Mouse (Mus musculus) heart, embryonic 15.5 days (tissue): ENCODE measurements around the gene Ankrd6. TPM values are rescaled to one million over a fixed set of nuclear protein-coding genes. Genes with fewer than 3 reads are reported as not detected.

Source experiments
- ATAC-seq: fragments of 200-750 bp; cut with Nextera tagmentation; replicated peaks from 2 replicates; pipeline ENCODE4 v1.8.0; 2017; ENCODE audit warnings: low read depth, moderate TSS enrichment; ENCODE audit not compliant: insufficient number of reproducible peaks, insufficient read depth, low FRiP score
- H3K27ac ChIP-seq: fragments of 300-500 bp; sonication (generic); 2 replicates; pipeline ENCODE4 v1.5.1; 2015; ENCODE audit warnings: mild to moderate bottlenecking, inconsistent platforms
- H3K27me3 ChIP-seq: fragments of 300-500 bp; sonication (generic); 2 replicates; pipeline ENCODE4 v1.6.1; 2015; ENCODE audit warnings: inconsistent platforms
- H3K36me3 ChIP-seq: fragments of 300-500 bp; sonication (generic); 2 replicates; pipeline ENCODE4 v1.6.1; 2015; ENCODE audit warnings: mild to moderate bottlenecking, inconsistent platforms
- H3K4me1 ChIP-seq: fragments of 300-500 bp; sonication (generic); replicated peaks from 2 replicates; pipeline ENCODE4 v1.6.1; 2015; ENCODE audit warnings: inconsistent platforms
- H3K4me2 ChIP-seq: fragments of 300-500 bp; sonication (generic); 2 replicates; pipeline ENCODE4 v1.6.1; 2015; ENCODE audit warnings: inconsistent platforms, mild to moderate bottlenecking, moderate library complexity
- H3K4me3 ChIP-seq: fragments of 300-500 bp; sonication (generic); 2 replicates; pipeline ENCODE4 v1.5.1; 2015; ENCODE audit warnings: mild to moderate bottlenecking, inconsistent platforms
- H3K9ac ChIP-seq: fragments of 300-500 bp; sonication (generic); 2 replicates; pipeline ENCODE4 v1.6.1; 2015; ENCODE audit warnings: mild to moderate bottlenecking, inconsistent platforms
- H3K9me3 ChIP-seq: fragments of 300-500 bp; sonication (generic); replicated peaks from 2 replicates; pipeline ENCODE4 v1.6.1; 2016; ENCODE audit warnings: inconsistent platforms
- WGBS: fragments of 180-500 bp; shearing (Covaris S2); methylation state at CpG from one replicate; pipeline ENCODE4 v1.1.7; 2015; ENCODE audit warnings: mixed read lengths; 5-methylcytosine and 5-hydroxymethylcytosine counted together
- polyA plus RNA-seq: library from polyadenylated mRNA; unstranded; fragments of >200 nt; fragmentation: Nextera tagmentation; extraction: Ambion mirVana; gene quantifications from 2 replicates; pipeline ENCODE4 v1.2.1, GENCODE M21; 2015

The Ankrd6 gene
- polyA plus RNA-seq, 1 experiment from 2014 or later, result 4.1 TPM

- H3K27ac ChIP-seq, result peak overlapping the region; percentile 20; the same call in 1 of the 2 replicates
- H3K4me1 ChIP-seq, result peaks cover 21% of the 10 kb centered on the region
- H3K9ac ChIP-seq, result 0 out of 2 replicates have a peak overlapping the region, but pooled peaks have one; percentile 23
- peak overlapping the region; percentile 25; the same call in 1 of the 2 replicates for H3K4me3 ChIP-seq
- H3K4me2 ChIP-seq, result peak overlapping the region; percentile 53
- 10% methylated on average over 10 of the region's 10 CpGs for WGBS
- no peak for ATAC-seq
- no peaks in the 10 kb centered on the region for H3K27me3 ChIP-seq
- no peaks in the 10 kb centered on the region for H3K36me3 ChIP-seq
- no peaks in the 10 kb centered on the region for H3K9me3 ChIP-seq
Measured at GRCm38 (mm10) chr4:32923436-32923835, 27.2 kb downstream of the Ankrd6 start.

GRCm38 (mm10) chr4:32922871-32923270 lies 27.8 kb downstream of the Ankrd6 start:
- no peak overlapping the region for H3K27ac ChIP-seq
- no peaks in the 10 kb centered on the region for H3K36me3 ChIP-seq
- H3K4me3 ChIP-seq, result no peak overlapping the region
- 95% methylated on average over 1 of the region's 1 CpGs for WGBS
- no peak for ATAC-seq
- H3K9ac ChIP-seq, result no peak overlapping the region
- no peaks in the 10 kb centered on the region for H3K9me3 ChIP-seq
- peaks cover 21% of the 10 kb centered on the region for H3K4me1 ChIP-seq
- H3K27me3 ChIP-seq, result no peaks in the 10 kb centered on the region
- H3K4me2 ChIP-seq, result peak overlapping the region; percentile 53

- Histone ChIP-seq H3K4me3 (no peak overlapping the region), H3K27ac (no peak overlapping the region), H3K9me3 (no peaks in the 10 kb centered on the region), H3K27me3 (no peaks in the 10 kb centered on the region), H3K36me3 (no peaks in the 10 kb centered on the region), H3K9ac (no peak overlapping the region), H3K4me1 (peaks cover 26% of the 10 kb centered on the region), H3K4me2 (no peak overlapping the region)
- WGBS, result 74% methylated on average over 7 of the region's 7 CpGs
- ATAC-seq, result no peak
Measured at GRCm38 (mm10) chr4:32920863-32921262, 29.8 kb downstream of the Ankrd6 start.

GRCm38 (mm10) chr4:32918571-32918970 lies 32.1 kb downstream of the Ankrd6 start:
- no peak for ATAC-seq
- no peak overlapping the region for H3K27ac ChIP-seq
- no peaks in the 10 kb centered on the region for H3K36me3 ChIP-seq
- no peaks in the 10 kb centered on the region for H3K27me3 ChIP-seq
- H3K4me2 ChIP-seq, result no peak overlapping the region
- H3K4me3 ChIP-seq, result no peak overlapping the region
- H3K9ac ChIP-seq, result no peak overlapping the region
- WGBS, result 59% methylated on average over 5 of the region's 5 CpGs
- peaks cover 16% of the 10 kb centered on the region for H3K4me1 ChIP-seq
- no peaks in the 10 kb centered on the region for H3K9me3 ChIP-seq

GRCm38 (mm10) chr4:32916689-32917385 lies 33.8 kb downstream of the Ankrd6 start:
- H3K4me1 ChIP-seq, result peaks cover 11% of the 10 kb centered on the region
- H3K9me3 ChIP-seq, result no peaks in the 10 kb centered on the region
- WGBS, result 59% methylated on average over 6 of the region's 6 CpGs
- no peak overlapping the region for H3K4me2 ChIP-seq
- H3K27me3 ChIP-seq, result no peaks in the 10 kb centered on the region
- no peak overlapping the region for H3K9ac ChIP-seq
- H3K4me3 ChIP-seq, result no peak overlapping the region
- no peak overlapping the region for H3K27ac ChIP-seq
- H3K36me3 ChIP-seq, result no peaks in the 10 kb centered on the region
- ATAC-seq, result no peak

GRCm38 (mm10) chr4:32915928-32916327 lies 34.7 kb downstream of the Ankrd6 start:
- Histone ChIP-seq H3K4me1 (peaks cover 11% of the 10 kb centered on the region), H3K27ac (no peak overlapping the region), H3K9me3 (no peaks in the 10 kb centered on the region), H3K9ac (no peak overlapping the region), H3K4me3 (no peak overlapping the region), H3K27me3 (no peaks in the 10 kb centered on the region), H3K36me3 (no peaks in the 10 kb centered on the region), H3K4me2 (no peak overlapping the region)
- ATAC-seq, result peak; percentile 47; the same call in 1 of the 2 replicates
- 53% methylated on average over 8 of the region's 8 CpGs for WGBS

GRCm38 (mm10) chr4:32909996-32910395 lies 40.6 kb downstream of the Ankrd6 start:
- WGBS, result 92% methylated on average over 1 of the region's 1 CpGs

GRCm38 (mm10) chr4:32909241-32909979 lies 41.2 kb downstream of the Ankrd6 start:
- 62% methylated on average over 3 of the region's 3 CpGs for WGBS
- no peak overlapping the region for H3K9ac ChIP-seq
- H3K4me3 ChIP-seq, result no peak overlapping the region
- no peaks in the 10 kb centered on the region for H3K36me3 ChIP-seq
- ATAC-seq, result 0 out of 2 replicates have a peak, but pooled peaks have one; percentile 39
- H3K4me2 ChIP-seq, result no peak overlapping the region
- peaks cover 24% of the 10 kb centered on the region for H3K4me1 ChIP-seq
- no peaks in the 10 kb centered on the region for H3K9me3 ChIP-seq
- no peak overlapping the region for H3K27ac ChIP-seq
- no peaks in the 10 kb centered on the region for H3K27me3 ChIP-seq

More at GRCm38 (mm10) chr4:32909996-32910395, 40.6 kb downstream of the Ankrd6 start:
- Histone ChIP-seq H3K36me3 (no peaks in the 10 kb centered on the region), H3K27ac (no peak overlapping the region), H3K9ac (no peak overlapping the region), H3K9me3 (no peaks in the 10 kb centered on the region), H3K4me1 (peaks cover 24% of the 10 kb centered on the region), H3K4me2 (no peak overlapping the region), H3K4me3 (no peak overlapping the region), H3K27me3 (no peaks in the 10 kb centered on the region)
- no peak for ATAC-seq

GRCm38 (mm10) chr4:32907631-32908030 lies 43.0 kb downstream of the Ankrd6 start:
- 69% methylated on average over 3 of the region's 3 CpGs for WGBS
- H3K27ac ChIP-seq, result no peak overlapping the region
- no peak for ATAC-seq

GRCm38 (mm10) chr4:32906627-32907026 lies 44.0 kb downstream of the Ankrd6 start:
- Histone ChIP-seq H3K4me2 (peak overlapping the region; percentile 9; the same call in 1 of the 2 replicates), H3K9ac (no peak overlapping the region), H3K4me3 (no peak overlapping the region), H3K27ac (peak overlapping the region; percentile 28), H3K36me3 (no peaks in the 10 kb centered on the region), H3K4me1 (peaks cover 24% of the 10 kb centered on the region), H3K27me3 (no peaks in the 10 kb centered on the region), H3K9me3 (no peaks in the 10 kb centered on the region)
- peak; percentile 78 for ATAC-seq
- WGBS, result 21% methylated on average over 6 of the region's 6 CpGs

More at GRCm38 (mm10) chr4:32907631-32908030, 43.0 kb downstream of the Ankrd6 start:
- peaks cover 24% of the 10 kb centered on the region for H3K4me1 ChIP-seq
- H3K4me3 ChIP-seq, result no peak overlapping the region
- no peaks in the 10 kb centered on the region for H3K9me3 ChIP-seq
- no peak overlapping the region for H3K4me2 ChIP-seq
- H3K36me3 ChIP-seq, result no peaks in the 10 kb centered on the region
- H3K9ac ChIP-seq, result no peak overlapping the region
- H3K27me3 ChIP-seq, result no peaks in the 10 kb centered on the region

GRCm38 (mm10) chr4:32905913-32906312 lies 44.7 kb downstream of the Ankrd6 start:
- WGBS, result 95% methylated on average over 2 of the region's 2 CpGs
- no peak overlapping the region for H3K4me2 ChIP-seq
- no peaks in the 10 kb centered on the region for H3K9me3 ChIP-seq
- peaks cover 24% of the 10 kb centered on the region for H3K4me1 ChIP-seq
- no peak overlapping the region for H3K27ac ChIP-seq
- ATAC-seq, result no peak
- H3K4me3 ChIP-seq, result no peak overlapping the region
- H3K9ac ChIP-seq, result no peak overlapping the region
- no peaks in the 10 kb centered on the region for H3K27me3 ChIP-seq
- H3K36me3 ChIP-seq, result no peaks in the 10 kb centered on the region
